8 mouse cellular contexts compared by ENCODE assay signal in genomic region chr2:90782901-90783486, GRCm38 (mm10). TPM values are rescaled to one million over a fixed set of nuclear protein-coding genes. Genes with fewer than 3 reads are reported as not detected.
DNase-seq lines count a peak whose midpoint lies in the region; ATAC-seq and TF ChIP-seq lines count a peak whose summit lies in the region.

No protein-coding gene starts in this region.

- H3K4me1 ChIP-seq in kidney, adult 2 months (ENCODE audit: control insufficient read depth, insufficient read depth, low read length), result no peaks in the 10 kb centered on the region
- no peaks in the 10 kb centered on the region for H3K4me1 ChIP-seq in brown adipose tissue, adult 24 weeks (ENCODE audit: control insufficient read depth, insufficient read depth, insufficient read length, low read length)
- peaks cover 11% of the 10 kb centered on the region for H3K4me1 ChIP-seq in forebrain, embryonic 13.5 days
- H3K4me1 ChIP-seq in hindbrain, embryonic 15.5 days (replicated peaks), result peaks cover 13% of the 10 kb centered on the region
- peaks cover 18% of the 10 kb centered on the region for H3K4me1 ChIP-seq in lung, embryonic 15.5 days

- peak overlapping the region; percentile 56 for H3K9ac ChIP-seq in forebrain, embryonic 13.5 days
- peak overlapping the region; percentile 33; the same call in 1 of the 2 replicates for H3K9ac ChIP-seq in hindbrain, embryonic 15.5 days
- peak overlapping the region; percentile 31 for H3K9ac ChIP-seq in lung, embryonic 15.5 days

- H3K36me3 ChIP-seq in kidney, adult 2 months (ENCODE audit: control insufficient read depth, insufficient read depth, low read length), result peaks cover 6% of the 10 kb centered on the region
- peaks cover 33% of the 10 kb centered on the region for H3K36me3 ChIP-seq in forebrain, embryonic 13.5 days (ENCODE audit: poor library complexity, severe bottlenecking)
- H3K36me3 ChIP-seq in hindbrain, embryonic 15.5 days, result peaks cover 30% of the 10 kb centered on the region
- H3K36me3 ChIP-seq in lung, embryonic 15.5 days, result peaks cover 30% of the 10 kb centered on the region

- peak; percentile 15 for DNase-seq in kidney, adult 2 months
- no peak for DNase-seq in kidney, adult 9 months
- DNase-seq in retina, embryonic 14.5 days (ENCODE audit: low spot score), result peak; percentile 52
- no peak for DNase-seq in right cerebral cortex, adult 2 months (ENCODE audit: low spot score in 2 of 2)

- H3K27me3 ChIP-seq in kidney, adult 2 months (replicated peaks; ENCODE audit: control insufficient read depth, insufficient read depth, low read length), result no peaks in the 10 kb centered on the region
- H3K27me3 ChIP-seq in forebrain, embryonic 13.5 days, result peaks cover 15% of the 10 kb centered on the region; the same call in 1 of the 2 replicates
- peaks cover 10% of the 10 kb centered on the region; the same call in 1 of the 2 replicates for H3K27me3 ChIP-seq in hindbrain, embryonic 15.5 days
- peaks cover 5% of the 10 kb centered on the region; the same call in 1 of the 2 replicates for H3K27me3 ChIP-seq in lung, embryonic 15.5 days

- H3K27ac ChIP-seq in kidney, adult 2 months (ENCODE audit: insufficient read depth, low read depth, low read length), result no peak overlapping the region
- H3K27ac ChIP-seq in brown adipose tissue, adult 24 weeks (replicated peaks; ENCODE audit: low read depth, low read length), result no peak overlapping the region
- H3K27ac ChIP-seq in forebrain, embryonic 13.5 days, result no peak overlapping the region
- H3K27ac ChIP-seq in hindbrain, embryonic 15.5 days (replicated peaks), result no peak overlapping the region
- H3K27ac ChIP-seq in lung, embryonic 15.5 days, result no peak overlapping the region

- no peaks in the 10 kb centered on the region for H3K9me3 ChIP-seq in forebrain, embryonic 13.5 days (replicated peaks)
- no peaks in the 10 kb centered on the region for H3K9me3 ChIP-seq in hindbrain, embryonic 15.5 days
- no peaks in the 10 kb centered on the region for H3K9me3 ChIP-seq in lung, embryonic 15.5 days

- peak overlapping the region; percentile 52 for H3K4me3 ChIP-seq in kidney, adult 2 months (ENCODE audit: insufficient read depth, low read depth, low read length)
- peak overlapping the region; percentile 55 for H3K4me3 ChIP-seq in brown adipose tissue, adult 24 weeks (ENCODE audit: insufficient read depth, low read depth, low read length)
- H3K4me3 ChIP-seq in forebrain, embryonic 13.5 days, result peak overlapping the region; percentile 33
- peak overlapping the region; percentile 36 for H3K4me3 ChIP-seq in hindbrain, embryonic 15.5 days
- peak overlapping the region; percentile 48 for H3K4me3 ChIP-seq in lung, embryonic 15.5 days

- TF ChIP-seq POLR2A in kidney, adult 2 months (IDR thresholded peaks at IDR 0.05; ENCODE audit: low read depth, low read length), result no peak

- ATAC-seq in forebrain, embryonic 13.5 days, result peak; percentile 69
- ATAC-seq in hindbrain, embryonic 15.5 days (ENCODE audit: low FRiP score, low read depth), result 0 out of 2 replicates have a peak, but pooled peaks have one; percentile 55
- peak; percentile 53; the same call in 1 of the 2 replicates for ATAC-seq in lung, embryonic 15.5 days (ENCODE audit: borderline replicate concordance, extremely low read depth, low FRiP score, low TSS enrichment)

- no peak for TF ChIP-seq CTCF in kidney, adult 2 months (conservative IDR thresholded peaks at IDR 0.05; ENCODE audit: insufficient read depth, insufficient read length, low read depth, low read length)

- 4% methylated on average over 27 of the region's 29 CpGs for WGBS in kidney, adult 2 months
- WGBS in forebrain, embryonic 13.5 days, result 4% methylated on average over 29 of the region's 29 CpGs
- WGBS in hindbrain, embryonic 15.5 days, result under 1% methylated on average over 27 of the region's 29 CpGs
- 3% methylated on average over 29 of the region's 29 CpGs for WGBS in lung, embryonic 15.5 days

- peak overlapping the region; percentile 63 for H3K4me2 ChIP-seq in forebrain, embryonic 13.5 days
- H3K4me2 ChIP-seq in hindbrain, embryonic 15.5 days, result peak overlapping the region; percentile 66
- H3K4me2 ChIP-seq in lung, embryonic 15.5 days, result peak overlapping the region; percentile 91

RNA-seq across cellular contexts. Expression of gene Agbl2, which starts 0.5 kb away (rescaled TPM):
- 0.56 and 0.65 TPM in 2 replicates for polyA plus RNA-seq in kidney, adult 2 months (2012; rRNA removed)
- polyA plus RNA-seq in brown adipose tissue, adult 24 weeks (2012; ENCODE audit: insufficient read depth, insufficient read length, missing spikeins), result 0.87 and 1.3 TPM in 2 replicates
- polyA plus RNA-seq in forebrain, embryonic 13.5 days (2015; fragmentation: Nextera tagmentation; extraction: Ambion mirVana), result 0.21 and 1.1 TPM in 2 replicates
- polyA plus RNA-seq in hindbrain, embryonic 15.5 days (2015; fragmentation: Nextera tagmentation; extraction: Ambion mirVana), result 0.65 and 0.80 TPM in 2 replicates
- polyA plus RNA-seq in lung, embryonic 15.5 days (2015; fragmentation: Nextera tagmentation; extraction: Ambion mirVana), result 1.2 and 1.5 TPM in 2 replicates

RNA-seq across cellular contexts. Expression of gene Fnbp4, which starts 37.8 kb away (rescaled TPM):
- 20.6 and 21.2 TPM in 2 replicates for polyA plus RNA-seq in kidney, adult 2 months (2012; rRNA removed)
- polyA plus RNA-seq in brown adipose tissue, adult 24 weeks (2012; ENCODE audit: insufficient read depth, insufficient read length, missing spikeins), result 8.2 and 14.7 TPM in 2 replicates
- 113 and 118 TPM in 2 replicates for polyA plus RNA-seq in forebrain, embryonic 13.5 days (2015; fragmentation: Nextera tagmentation; extraction: Ambion mirVana)
- polyA plus RNA-seq in hindbrain, embryonic 15.5 days (2015; fragmentation: Nextera tagmentation; extraction: Ambion mirVana), result 88.0 and 95.7 TPM in 2 replicates
- polyA plus RNA-seq in lung, embryonic 15.5 days (2015; fragmentation: Nextera tagmentation; extraction: Ambion mirVana), result 77.6 and 89.0 TPM in 2 replicates

Comparison
In these comparisons a context has a peak if more than half of its experiments do, and no peak if none do; other contexts are left out.
1. DNase-seq: peak in kidney, adult 2 months (single experiment) and retina, embryonic 14.5 days (single experiment); none in kidney, adult 9 months (single experiment) and right cerebral cortex, adult 2 months (0 of 2).
2. Peak in every context shown above with its lines, with median percentiles within 50 percentile points of each other: H3K4me3 ChIP-seq, ATAC-seq, H3K4me2 ChIP-seq and H3K9ac ChIP-seq.